Mouse (Mus musculus) spleen, embryonic (tissue): ENCODE data around the gene Rbm25.
"Not testable (repeated sequence)": the region's sequence is repeated elsewhere in the genome, so short reads cannot be mapped to it uniquely, and the experiment has no call there.

ENCODE experiments used
- CTCF ChIA-PET: fragments of 350-600 bp; sonication (Branson Sonifier 250); formaldehyde crosslinking; loops from one replicate; lab custom pipeline; 2022; lab: Charles Lee

Gene Rbm25

DNA sequence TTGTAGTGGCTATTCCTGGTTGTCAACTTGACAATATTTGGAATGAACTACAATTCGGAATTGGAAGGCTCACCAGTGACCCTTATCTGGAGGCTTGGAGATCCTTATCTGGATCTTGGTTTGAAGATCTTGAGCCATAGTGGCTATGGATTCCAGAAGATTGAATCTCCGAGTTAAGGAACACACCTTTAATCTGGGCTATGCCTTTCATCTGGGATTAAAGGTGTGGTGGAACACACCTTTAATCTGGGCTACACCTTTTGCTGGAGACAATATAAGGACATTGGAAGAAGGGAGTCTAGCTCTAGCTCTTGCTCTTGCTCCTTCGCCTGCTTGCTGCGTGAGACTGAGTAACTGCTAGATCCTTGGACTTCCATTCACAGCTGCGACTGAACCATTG, at the start of gene Rbm25:
Gene Rbm25, plus strand, starts transcription at position 301 of the 400 bp plus-strand sequence.
- CTCF ChIA-PET, result not testable (repeated sequence)

DNA sequence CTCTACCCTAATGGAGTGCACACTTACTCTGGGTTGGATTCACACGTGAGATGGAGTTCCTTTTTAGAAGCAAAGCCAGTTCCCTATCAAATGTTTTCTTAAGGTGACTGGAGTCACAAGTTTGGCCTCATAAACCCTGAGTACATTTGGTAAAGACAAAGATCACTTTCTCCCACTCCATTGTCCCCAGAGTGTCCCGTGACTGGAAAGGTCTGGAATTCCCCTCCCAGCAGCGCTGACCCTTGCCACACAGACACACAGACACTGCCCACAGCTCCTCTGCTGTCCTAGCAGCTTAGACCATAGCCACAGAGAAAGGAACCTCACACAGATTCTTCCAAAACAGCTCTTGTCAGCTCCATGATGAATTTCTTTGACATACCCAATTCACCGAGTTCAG, 48.9 kb upstream of the Rbm25 start:
- CTCF ChIA-PET, result no interaction called here

DNA sequence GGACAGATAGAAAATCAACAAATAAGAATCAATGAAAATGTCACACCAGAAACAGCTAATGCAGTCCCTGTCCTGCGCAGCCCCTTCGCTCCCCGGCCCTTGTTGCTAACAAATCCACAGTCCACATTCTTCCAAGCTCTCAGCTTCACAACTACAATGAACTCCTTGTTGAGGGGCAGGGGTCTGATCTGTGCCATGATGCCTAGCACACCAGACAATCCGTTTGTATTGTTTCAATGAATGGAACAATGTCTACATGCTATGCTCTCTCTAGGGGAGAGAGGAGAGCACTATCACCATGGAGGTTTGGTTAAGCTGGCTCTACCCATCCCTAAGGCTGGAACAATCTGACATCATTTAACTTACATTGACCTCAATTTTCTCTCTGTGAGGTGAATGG, 48.3 kb upstream of the Rbm25 start:
- CTCF ChIA-PET, result no interaction called here

DNA sequence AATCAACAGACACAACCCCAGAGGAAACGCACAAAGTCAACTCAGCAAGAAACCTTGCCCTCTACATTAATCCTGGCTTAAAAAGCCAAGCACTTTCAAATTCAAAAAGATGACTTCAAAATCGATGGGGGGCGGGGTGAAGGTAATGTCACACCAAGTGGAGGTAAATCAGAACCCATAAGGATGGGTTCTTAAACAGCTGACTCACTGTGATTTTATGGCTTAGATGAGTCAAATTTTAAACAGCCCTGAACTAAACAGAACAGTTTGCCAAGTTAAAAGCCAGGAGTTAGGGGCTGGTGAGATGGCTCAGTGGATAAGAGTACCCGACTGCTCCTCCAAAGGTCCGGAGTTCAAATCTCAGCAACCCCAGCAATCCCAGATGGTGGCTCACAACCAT, 44.4 kb upstream of the Rbm25 start:
- CTCF ChIA-PET, result no interaction called here

DNA sequence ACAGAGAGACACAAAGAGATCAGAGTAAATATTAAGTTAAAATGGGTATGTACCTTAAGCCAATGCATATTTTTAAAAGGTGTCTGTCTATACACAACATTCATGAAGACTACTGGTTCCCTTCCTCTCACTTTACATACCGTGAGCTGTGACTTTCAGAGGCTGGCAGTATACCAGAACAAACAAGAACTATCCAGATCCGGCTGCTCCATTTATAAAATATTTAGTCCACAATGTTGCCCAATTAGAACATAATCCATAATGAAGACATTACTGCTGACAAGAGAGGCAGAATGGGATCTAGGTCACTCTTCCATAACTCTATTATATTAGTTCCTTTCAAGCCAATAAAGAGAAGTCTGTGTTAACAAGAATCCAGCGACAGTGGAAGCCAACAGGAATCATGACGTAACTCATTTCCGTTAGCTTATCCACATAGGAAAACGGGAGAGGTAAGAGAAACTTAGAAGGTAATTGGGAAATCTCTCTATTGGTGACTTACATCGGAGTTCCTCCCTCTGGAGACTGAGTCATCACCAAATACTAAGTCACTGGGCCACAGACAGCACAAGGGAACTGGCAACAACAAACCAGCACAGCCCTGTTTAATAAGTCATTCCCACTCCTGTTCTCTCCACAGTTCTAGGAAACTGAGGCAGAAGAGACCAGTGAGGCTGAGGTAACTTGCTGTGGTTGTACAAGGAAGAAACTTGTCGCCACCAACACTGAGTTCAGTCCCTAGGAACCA, 39.1 kb upstream of the Rbm25 start:
- CTCF ChIA-PET, result no interaction called here

DNA sequence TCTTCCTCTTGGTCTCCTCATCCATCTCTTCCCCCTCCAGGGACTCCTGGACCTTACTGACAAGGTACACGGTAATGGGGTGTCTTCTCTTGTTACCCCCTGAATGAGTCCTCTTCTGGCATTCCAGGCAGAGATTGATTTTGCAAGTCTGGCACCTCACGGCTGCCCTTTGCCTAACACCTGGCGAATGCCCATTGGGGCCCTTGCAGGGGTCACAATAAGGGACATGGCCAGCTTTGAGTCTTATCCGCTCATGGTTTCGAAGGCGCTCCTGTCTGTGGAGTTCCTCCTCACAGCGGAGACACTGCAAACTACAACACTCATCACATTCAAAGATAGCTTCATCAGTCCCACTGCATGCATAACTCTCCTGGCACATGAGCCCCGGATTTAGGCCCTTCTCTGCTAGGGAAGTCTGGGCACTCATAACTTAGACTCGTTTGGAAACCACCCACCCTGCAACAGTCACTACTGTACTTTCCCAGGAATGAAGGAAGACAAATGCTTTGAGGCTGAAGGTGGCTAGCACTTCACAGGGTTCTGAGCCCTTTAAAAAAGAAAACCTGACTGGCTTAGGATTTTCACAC, 36.5 kb upstream of the Rbm25 start:
- CTCF ChIA-PET, result no interaction called here

DNA sequence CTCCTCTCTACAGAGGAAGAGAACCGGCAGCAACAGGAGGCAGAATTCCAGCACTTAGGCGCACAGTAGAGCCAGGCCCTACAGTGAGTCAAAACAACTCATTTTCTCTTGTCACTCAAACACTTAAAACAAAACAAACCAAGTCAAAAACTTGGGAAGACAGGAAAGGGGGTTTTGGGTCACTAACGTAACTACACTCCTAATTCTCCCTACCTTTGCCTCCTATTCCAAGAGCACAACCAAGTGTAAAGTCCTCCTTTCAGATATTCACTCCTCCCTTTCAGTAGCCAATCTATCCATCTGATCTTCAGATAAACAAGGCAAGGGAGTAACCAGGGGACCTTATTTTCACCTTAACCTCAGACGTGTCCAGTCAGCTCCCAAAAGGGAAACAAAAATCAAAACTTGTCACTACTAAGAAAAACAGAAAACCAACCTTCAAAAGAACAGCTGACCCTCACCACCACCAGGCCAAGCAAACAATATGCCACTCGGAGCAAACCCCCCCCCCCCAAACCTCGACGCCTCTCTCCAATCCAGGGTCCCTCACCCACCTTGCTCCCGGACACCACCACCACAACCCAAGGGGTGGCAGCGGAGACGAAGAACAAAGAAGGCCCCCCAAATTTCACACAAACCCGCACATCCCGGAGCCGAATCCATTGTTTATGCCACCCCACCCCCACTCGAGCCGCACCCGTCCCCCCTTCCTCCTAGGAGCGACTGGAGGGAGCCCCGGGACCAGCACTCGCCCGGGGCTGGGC, 34.7 kb upstream of the Rbm25 start:
- CTCF ChIA-PET, result no interaction called here

DNA sequence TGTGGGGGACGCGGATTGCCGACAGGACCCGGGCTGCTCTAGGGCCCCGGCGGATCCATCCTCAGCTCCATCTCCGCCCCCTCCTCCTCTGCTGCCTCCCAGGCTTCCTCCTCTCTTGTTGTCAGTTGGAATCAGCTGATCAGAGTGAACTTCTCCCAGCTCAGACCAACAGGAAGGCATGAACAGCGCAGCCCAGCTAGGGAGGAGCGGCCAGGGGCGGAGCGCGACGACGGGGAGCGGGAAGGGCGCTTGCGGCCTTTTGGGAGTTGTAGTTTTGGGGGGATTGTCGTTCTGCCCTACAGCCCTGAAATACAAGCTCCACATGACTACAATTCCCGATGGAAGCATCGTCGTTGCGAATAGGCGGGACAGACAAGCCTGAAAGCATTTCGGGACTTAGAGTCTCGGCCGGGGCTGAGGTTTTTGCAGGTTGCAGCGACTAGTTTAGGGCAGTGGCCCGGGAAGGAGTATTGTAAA, 34.0 kb upstream of the Rbm25 start, which contains the start of gene Zfyve1:
Gene Zfyve1, minus strand, starts transcription at position 198 of the 477 bp plus-strand sequence.
- CTCF ChIA-PET, result no interaction called here

DNA sequence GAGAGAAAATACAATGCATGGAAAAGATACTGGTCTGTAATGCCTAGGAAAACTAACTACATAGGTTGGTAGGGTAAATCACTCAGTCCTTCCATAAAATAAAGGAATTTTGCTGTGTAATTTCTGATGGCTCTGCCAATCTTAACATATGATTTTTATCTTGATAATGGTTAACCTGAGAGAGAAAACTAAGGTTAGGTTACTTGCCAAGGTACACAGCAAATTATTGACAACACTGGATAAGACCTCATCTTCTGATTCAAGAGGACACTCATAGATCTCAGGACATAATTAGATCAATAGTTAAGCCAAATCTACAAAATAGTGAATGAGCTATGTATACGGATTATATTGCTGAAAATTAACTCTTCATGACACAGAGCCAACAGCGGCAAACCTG, 33.2 kb upstream of the Rbm25 start:
- CTCF ChIA-PET, result no interaction called here

DNA sequence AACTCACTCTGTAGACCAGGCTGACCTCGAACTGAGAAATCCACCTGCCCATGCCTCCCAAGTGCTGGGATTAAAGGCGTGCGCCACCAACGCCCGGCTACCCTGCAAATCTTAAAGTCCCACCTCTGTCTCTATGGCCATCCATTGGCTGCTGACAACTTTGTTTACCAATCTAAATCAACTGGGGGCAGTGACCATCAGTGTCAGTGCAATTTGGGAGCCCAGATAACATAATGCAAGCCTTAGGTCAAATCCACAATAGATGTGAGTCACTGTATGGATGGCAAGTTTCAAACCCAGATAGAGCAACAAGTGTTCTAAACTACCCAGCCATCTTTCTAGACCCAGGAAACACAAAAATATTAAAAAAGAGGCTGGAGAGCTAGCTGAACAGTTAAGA, 28.8 kb upstream of the Rbm25 start:
- CTCF ChIA-PET, result no interaction called here

DNA sequence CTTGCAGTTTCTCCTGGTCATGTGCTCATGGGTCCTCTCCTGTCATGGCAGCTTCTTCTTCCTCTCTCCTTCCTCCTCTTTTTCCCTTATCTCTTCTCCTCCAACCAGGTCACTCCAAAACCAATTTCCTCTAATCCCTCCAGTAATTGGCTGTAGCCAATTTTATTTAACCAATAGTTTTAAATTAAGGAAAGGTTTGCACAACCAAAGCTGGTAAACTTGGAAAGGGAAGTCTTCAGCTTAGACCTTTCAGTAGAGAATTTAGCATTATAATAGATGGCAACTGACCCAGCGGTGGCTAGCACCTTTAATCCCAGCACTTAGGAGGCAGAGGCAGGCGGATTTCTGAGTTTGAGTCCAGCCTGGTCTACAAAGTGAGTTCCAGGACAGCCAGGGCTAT, 24.6 kb upstream of the Rbm25 start:
- CTCF ChIA-PET, result interaction anchor here (0.6 kb wide), 1 partner anchor 13 kb away, joined by 4 read pairs; no protein-coding TSS in a partner anchor

DNA sequence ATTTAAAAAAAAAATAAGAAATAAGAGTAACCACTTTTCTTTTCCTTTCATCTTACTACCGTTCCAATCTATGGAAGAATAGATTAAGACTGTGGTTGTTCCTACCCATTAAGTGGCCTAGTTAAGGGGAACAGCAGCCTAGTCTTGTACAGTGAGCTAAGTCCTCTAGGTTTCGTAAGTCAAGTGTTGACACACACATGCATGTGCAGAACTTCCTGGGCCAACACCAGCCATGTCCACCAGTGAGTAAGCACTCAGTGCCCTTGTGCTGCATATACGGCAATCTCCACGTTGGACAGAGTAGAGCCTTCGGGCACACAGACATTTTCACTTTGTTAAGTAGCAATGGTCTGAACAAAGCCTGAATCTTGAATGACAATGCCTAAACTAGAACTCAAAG, 13.8 kb upstream of the Rbm25 start:
- CTCF ChIA-PET, result interaction anchor here (0.6 kb wide), 1 partner anchor 756 kb away, joined by 4 read pairs; no protein-coding TSS in a partner anchor

DNA sequence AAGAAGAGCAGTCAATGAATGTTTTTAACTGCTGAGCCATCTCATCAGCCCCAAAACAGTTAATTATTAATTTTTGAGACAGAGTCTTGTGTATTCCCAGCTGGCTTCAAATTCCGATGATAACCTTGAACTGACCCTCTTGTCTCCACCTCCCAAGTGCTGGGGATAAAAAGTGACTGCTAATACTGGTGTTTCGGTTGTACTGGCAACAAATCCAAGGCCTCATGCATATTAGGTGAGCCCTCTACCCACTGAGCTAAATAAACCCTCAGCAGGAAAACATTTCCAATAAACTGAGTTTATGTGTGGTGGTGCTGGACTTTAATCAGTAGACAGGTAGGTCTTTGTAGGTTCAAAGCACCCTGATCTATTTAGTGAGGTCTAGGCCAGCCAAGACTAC, 12.1 kb upstream of the Rbm25 start:
- CTCF ChIA-PET, result interaction anchor here (0.6 kb wide), 1 partner anchor 13 kb away, joined by 4 read pairs; no protein-coding TSS in a partner anchor

DNA sequence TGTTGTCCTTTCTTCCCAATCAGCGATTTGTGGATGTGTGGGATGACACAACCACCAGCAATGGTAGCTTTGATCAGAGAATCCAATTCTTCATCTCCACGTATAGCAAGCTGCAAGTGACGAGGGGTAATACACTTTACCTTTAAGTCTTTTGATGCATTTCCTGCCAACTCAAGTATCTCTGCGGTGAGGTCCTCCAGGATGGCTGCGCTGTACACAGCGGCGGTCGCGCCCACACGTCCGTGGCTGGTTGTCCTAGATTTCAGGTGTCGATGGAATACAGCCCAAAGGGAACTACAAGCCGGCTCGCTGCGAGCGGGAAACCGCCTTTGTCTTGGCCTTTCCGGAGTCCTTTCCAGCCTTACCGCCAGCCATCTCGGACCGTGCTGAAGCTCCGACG, 10.3 kb upstream of the Rbm25 start:
- CTCF ChIA-PET, result not testable (repeated sequence)

DNA sequence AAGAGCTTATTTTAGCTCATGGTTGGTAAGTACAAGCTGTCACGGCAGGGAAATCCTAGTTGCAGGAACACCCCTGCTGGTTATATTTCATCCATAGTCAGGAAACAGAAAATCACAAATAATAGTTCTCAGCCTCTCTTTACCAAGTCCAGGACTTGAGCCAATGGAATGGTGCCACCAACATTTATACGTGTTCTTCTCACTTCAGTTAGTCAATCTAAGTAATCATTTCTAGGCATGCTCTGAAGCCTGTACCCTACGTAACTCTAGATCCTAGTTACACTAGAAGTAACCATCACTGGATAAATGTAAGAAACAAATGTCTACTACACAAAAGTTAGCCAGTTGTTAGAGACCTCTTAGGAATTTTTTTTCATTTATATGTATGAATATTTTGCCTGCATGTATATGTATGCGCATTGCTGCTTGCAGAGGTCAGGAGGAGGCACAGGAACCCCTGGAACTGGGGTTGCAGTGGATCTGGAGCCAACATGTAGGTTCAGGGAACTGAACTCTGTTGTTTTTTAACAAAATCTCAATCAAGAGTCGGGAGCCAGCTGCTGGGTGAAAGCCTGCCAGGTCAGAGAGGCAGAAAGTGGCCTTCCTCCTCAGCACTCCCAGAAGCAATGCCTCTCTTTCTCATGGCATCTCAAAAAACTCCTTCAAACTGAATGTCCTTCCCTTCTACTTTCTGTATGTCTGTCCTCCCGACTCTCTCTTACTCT, 8.8 kb upstream of the Rbm25 start:
- CTCF ChIA-PET, result no interaction called here

DNA sequence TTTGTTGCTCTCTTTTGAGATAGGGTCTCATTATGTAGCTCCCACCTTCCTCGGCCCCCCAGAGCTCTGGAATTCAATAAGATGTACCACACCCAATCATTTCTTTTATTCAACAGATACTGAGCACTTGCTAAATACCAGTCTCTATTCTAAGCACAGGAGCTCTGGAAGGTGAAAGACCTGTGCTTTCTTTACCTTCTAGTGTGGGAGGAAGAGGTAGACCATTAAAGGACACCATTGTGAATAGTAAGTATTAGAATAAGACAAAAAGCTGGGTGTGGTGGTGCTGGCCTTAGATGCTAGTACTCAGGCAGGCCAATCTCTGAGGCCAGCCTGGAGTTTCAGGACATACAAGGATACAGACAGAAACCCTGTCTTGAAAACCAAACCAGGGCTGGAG, 6.7 kb upstream of the Rbm25 start:
- CTCF ChIA-PET, result no interaction called here

DNA sequence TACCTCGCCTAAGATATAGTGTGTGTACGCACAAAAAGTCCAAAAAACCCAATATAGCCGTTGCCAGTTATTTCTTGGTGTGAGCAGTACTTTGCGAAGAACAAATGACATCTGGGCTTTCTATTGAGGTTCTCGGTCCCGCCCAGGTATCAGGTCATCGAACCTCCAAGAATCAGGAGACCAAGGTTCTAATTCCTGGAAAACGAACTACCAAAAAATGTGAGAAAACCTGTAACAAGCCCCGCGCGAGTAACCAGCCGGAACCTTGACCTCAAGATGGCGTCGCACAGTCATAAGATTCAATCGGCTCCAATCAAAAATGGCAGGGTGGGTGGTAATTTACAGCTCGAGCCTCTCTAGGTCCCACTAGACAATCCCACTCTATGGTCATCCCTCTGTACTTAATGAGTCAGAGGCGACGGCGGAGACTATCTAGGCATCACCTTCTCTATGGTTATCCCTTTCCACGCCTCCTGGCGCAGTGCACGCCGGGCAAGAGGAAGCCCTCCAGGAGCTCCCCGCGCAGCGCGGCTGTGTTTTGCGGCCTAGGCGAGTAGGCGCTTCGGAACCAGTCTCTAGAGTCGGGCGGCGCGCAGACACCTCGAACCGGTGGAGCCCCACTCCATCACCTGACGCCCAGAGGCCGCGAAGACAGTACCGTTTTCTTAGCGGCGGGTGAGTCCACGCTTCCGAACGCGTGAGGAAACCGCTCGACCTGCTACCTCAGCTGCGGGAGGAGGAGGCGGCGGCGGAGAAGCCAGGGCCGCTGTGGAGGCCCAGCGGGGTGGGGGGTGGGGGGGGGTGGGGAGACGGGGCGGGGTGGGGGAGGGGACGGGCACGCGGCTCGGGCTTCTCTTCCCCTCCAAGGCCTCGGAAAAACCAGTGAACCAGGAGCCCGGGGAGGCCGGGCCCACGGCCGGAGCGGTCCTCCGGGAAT, 975 bp downstream of the Rbm25 start:
- CTCF ChIA-PET, result interaction anchor here (0.7 kb wide), 2 partner anchors 37 to 1199 kb away, joined by 3 to 7 read pairs; no protein-coding TSS in a partner anchor

DNA sequence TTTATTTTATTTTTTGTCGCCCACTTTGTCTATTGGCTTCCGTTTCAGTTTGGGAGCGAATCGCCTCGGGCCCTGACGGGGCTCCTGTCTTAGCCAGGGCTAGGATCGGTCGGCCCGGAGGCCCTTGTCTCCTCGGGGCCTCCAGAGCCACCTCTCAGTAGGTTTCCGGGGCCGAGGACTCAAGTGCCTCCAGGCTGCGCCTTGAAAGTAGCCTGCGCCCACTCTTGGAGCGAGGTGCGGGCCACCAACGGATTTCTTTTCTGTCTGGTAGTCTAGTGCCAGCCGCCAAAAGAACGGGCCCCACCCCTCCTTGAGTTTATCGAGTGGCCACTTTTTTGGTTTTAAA, 1.6 kb downstream of the Rbm25 start:
- CTCF ChIA-PET, result interaction anchor here (0.7 kb wide), 2 partner anchors 37 to 1200 kb away, joined by 3 to 7 read pairs; no protein-coding TSS in a partner anchor

DNA sequence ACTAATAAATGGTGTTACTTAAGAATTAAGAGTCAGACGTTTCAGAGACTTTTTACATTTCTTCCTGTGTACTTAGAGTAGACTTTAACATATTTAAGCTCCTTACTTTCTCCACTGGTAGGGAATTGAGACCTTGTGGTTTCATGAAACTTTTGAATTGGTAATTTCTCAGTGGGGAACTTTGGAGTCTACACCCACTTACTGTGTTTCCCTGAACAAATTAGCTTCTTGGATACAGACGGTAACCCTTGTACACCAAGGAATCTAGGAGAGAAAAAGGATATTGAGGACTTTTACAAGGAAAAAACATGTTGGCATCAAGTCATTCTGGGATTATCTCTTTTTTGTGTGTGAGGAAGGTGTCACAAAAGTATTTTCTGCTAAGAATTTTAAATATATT, 2.8 kb downstream of the Rbm25 start:
- CTCF ChIA-PET, result no interaction called here

DNA sequence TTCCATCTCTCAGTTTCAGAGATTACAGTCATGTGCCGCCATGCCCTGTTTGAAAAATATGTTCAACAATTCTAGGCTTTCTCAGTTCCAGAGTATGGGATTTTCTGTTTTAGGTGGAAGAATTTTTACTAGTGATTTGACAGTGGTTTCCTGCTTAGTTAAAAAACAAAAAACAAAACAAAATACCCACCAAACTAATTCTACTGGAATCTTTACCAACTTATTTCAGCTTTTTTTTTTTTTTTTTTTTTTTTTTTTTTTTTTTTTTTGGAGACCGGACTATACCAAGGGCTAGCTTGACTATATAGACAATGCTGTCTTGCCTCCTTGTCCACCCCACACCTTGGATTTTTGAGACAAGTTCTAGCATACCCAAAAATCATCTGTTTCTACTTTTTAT, 10.2 kb downstream of the Rbm25 start:
- CTCF ChIA-PET, result interaction anchor here (0.5 kb wide), 1 partner anchor 625 kb away, joined by 32 read pairs; no protein-coding TSS in a partner anchor
